Mouse (Mus musculus): ENCODE results near the gene Tpra1.
A peak's percentile ranks its signal among the peaks of the same experiment; 100 is the strongest.

Gene Tpra1

DNA sequence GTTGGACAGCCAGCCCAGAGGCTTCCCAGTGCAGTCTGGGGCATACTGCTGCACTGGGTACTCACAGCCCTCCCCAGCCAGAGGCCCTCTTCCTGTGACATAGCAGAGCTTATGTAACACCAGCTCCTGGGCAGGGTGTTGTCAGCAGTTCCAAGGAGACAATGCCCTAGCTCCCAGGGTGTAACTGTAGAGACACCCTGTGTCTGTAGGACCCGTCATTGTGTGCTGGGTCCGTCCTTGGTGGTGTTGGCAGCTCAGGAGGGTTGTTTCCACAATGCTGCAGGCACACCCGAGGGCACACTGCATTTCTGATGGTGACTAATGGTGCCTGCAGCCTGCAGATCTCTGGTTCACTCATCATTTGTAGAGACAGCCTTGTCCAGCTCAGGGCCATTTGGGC, 24.8 kb downstream of the Tpra1 start:
- peak in 1 of 2 experiments; percentile 23 for DNase-seq (ENCODE audit: low spot score in 2 of 2)

DNA sequence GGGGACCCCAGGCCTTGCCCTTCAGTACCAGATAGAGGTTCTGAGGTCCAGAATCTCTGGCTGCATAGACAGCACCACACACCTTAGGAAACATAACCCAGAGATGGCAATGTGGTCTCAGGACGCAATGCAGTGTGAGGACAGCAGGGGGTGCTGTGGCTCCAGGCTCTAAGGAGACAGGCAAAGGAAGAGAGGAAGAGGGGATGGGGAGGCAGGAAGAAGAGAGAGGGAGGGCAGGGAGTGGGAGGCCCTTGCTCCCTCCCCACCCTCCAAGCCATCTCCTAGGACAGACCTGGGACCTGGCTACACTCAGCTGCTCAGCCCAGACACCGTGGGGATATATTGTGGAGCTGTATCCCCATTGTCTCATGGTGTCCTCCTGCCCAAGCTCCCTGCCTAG, 25.5 kb downstream of the Tpra1 start:
- DNase-seq (ENCODE audit: low spot score in 2 of 2) = peak; percentile 77 to 82

- peak in 1 of 2 experiments; percentile 13 for DNase-seq (ENCODE audit: low spot score in 2 of 2)
These were observed 26.0 kb downstream of the Tpra1 start for GRCm38 (mm10) chr6:88928026-88928425.

DNA sequence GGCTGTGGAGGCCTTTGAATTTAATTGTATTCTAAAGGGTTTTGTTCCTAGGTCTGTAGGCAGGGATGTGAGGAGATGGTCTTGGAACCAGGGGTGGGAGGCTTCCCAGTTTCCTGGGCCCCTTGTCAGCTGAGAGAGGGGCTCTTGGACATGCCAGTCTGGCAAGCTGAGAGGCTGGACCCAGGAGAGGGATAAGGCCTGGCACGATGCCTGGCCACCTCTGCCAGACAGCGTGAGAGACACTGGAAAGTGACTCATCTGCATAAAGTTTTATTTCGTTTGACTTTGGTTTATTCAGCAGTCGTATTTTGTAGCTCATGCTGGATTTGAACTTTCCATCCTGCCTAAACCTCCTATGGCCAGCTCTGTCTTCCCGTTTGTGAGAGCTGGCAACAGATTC, 26.5 kb downstream of the Tpra1 start:
- DNase-seq (ENCODE audit: low spot score in 2 of 2) = no peak

DNA sequence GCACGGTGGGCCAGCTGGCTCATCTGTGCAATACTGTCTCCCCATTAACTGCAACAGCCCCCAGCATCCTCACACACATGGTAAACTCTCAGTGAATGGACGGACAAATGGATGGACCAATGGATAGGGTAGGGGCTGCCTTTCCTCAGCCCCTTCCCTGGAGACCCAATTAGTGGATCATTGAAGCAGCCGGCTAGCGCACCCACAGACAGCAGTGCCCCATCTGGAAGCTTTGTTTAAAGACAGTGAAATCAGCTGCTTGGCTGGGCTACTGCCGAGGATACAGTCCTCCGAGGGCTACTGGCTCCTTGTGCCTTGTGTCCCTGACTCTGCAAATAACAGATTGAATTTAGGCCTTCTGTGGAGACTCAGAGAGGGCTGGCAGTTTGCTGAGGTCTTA, 27.4 kb downstream of the Tpra1 start:
- DNase-seq (ENCODE audit: low spot score in 2 of 2) = no peak

DNA sequence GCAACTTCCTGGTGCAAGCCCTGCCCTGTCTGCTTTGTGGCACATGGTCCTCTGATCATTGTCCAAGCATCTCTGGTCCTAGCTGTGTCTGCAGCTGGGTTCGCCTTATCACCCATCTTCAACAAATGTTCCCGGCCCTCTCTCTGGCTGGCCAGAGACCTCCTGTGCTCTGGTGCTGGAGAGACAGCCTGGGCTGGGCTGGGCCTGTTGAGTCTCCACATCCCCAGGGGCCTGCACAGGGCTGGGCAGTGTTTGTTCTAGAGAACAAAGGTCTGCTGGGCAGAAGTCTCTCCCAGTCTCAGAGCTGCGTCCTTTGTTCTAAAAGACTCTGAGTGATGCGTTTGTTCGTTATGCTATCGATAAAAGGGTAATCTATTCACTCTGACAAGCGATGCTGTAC, 28.0 kb downstream of the Tpra1 start:
- DNase-seq (ENCODE audit: low spot score in 2 of 2) = no peak

DNA sequence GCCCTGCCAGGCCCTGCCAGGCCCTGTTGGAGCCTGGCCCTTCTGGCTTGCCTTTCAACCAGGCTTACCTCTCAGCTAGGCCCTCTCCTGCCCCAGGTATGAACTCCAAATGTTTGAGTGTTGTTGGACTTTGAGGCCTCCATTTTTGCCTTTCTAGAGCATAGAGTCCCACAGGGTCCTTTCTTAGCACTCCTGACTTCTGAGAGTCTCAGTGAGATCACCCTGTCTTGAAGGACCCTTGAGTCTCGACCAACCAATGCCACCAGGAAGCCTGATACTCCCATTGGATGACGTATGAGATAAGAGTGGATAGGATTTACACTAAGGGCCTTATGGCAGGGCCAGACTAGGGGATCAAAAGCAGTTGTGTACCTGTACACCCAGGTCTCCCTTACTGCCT, 29.4 kb downstream of the Tpra1 start:
- no peak for DNase-seq (ENCODE audit: low spot score in 2 of 2)

GRCm38 (mm10) chr6:88934132-88934531, 32.1 kb downstream of the Tpra1 start:
- DNase-seq (ENCODE audit: low spot score in 2 of 2) = no peak

GRCm38 (mm10) chr6:88934816-88935215, 32.8 kb downstream of the Tpra1 start:
- DNase-seq (ENCODE audit: low spot score in 2 of 2) = no peak

- DNase-seq (ENCODE audit: low spot score in 2 of 2) = peak in 1 of 2 experiments; percentile 64
These were observed 33.8 kb downstream of the Tpra1 start for GRCm38 (mm10) chr6:88935735-88936276.

DNA sequence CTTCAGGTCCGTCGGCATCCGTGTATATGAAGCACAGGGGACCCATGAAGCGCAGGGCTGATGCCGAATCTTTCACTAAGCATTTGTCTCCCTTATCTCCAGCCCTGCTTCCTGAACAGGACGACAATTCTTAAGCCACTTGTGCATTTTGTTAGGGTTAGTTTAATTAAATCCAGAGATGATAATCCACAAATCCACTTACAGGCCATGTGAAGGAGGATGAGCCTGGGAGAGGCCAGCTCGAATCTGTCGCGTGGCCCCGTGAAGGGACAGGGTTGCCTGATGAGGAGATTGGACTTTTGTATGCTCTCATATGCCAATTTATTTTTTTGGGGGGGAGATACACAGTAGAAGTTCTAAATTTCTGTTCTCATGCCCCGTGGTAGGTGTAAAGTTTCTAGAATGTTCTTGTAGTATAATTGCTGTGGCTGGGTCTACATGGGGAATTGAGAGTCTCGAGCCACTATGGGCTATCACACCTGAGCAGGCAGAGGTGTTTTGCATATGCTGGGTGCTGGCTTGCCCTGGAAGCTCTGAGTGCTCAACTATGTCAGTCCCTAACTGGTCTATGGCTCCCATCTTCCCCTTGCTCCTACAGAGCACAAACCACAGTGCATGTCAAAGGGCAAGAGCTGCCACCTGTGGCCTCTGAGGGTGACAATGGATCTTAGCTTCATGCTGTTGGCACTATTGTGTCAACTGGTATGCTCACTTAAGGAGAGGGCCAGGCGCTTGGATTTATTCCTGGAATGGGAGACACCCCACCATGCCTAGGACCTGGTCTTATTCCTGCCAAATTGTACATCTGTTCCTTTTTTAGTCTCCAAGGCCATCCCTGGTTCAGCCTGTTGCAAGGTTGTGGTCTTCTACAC, 34.5 kb downstream of the Tpra1 start:
- no peak for DNase-seq (ENCODE audit: low spot score in 2 of 2)

GRCm38 (mm10) chr6:88937214-88937549, 35.1 kb downstream of the Tpra1 start:
- no peak for DNase-seq (ENCODE audit: low spot score in 2 of 2)

DNA sequence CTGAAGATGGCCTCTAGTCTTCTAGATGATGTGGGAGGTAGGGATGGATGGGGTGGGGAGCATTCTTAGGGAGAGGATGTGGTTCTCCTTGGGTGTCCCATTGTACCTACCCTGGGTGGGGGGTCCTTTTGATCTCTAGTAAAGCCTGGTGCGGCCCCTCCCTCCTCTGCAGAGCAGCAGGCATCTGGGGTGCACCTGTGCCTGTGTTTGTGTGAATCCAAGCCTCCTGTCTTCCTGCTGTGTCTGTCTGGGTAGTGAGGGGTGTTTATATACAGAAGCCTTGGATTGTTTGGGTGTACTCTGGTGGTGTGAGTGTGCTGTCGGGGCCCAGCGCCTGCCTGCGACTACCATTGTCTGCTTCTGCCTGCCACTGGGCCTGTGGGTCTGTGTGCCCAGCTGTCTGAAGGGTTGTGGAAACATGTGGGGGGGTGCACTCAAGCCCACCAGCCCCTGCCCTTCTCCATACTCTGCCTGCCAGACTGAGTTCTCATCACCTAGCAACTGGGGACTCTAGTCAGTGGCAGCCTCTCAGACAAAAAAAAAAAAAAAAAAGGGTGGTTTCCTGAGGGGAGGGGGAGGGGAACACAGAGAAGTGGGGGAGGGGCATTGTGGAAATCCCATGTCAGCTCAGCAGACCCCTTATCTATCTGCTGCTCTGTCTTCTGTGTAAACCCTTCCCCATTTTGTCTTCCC, 36.1 kb downstream of the Tpra1 start:
- DNase-seq (ENCODE audit: low spot score in 2 of 2) = no peak

GRCm38 (mm10) chr6:88938664-88939055, 36.6 kb downstream of the Tpra1 start:
- DNase-seq (ENCODE audit: low spot score in 2 of 2) = no peak

DNA sequence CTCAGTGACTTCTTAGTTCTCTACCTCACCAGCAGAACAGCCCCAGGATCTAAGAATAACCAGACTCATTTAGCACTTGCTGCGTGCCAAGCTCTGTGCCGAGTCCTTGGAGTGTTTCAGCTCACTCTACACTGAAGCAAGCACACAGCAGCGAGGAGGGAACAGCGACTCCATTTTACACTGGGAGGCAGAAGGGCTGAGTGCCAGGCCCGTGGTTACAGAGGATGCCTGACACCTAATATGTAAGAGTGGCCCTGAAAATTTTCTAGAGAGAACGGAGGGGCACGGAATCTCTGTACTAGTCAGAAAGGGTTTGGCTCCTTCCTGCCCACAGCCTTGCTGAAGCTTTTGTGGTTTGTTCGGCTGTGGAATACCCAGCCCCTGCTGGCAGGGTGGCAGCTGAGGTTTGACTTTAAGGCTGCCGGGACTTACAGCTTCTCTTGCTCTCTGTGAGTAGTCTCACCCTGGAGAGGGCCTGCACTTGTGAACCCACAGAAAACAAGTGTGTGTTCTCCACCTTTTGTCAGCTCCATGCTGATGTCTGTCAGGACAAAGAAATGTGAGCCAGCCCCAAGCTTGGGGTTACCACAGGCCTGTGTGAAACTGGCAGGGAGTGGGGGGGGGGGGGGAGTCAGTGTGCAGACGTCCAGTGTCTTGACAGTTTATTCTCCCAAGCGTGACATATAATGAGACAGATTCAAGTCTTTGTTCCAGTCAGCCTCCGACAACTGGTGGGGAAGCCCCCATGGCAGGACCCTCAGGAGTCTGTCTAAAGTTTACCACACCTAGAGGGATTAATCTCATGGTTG, 37.4 kb downstream of the Tpra1 start:
- DNase-seq (ENCODE audit: low spot score in 2 of 2) = no peak

DNA sequence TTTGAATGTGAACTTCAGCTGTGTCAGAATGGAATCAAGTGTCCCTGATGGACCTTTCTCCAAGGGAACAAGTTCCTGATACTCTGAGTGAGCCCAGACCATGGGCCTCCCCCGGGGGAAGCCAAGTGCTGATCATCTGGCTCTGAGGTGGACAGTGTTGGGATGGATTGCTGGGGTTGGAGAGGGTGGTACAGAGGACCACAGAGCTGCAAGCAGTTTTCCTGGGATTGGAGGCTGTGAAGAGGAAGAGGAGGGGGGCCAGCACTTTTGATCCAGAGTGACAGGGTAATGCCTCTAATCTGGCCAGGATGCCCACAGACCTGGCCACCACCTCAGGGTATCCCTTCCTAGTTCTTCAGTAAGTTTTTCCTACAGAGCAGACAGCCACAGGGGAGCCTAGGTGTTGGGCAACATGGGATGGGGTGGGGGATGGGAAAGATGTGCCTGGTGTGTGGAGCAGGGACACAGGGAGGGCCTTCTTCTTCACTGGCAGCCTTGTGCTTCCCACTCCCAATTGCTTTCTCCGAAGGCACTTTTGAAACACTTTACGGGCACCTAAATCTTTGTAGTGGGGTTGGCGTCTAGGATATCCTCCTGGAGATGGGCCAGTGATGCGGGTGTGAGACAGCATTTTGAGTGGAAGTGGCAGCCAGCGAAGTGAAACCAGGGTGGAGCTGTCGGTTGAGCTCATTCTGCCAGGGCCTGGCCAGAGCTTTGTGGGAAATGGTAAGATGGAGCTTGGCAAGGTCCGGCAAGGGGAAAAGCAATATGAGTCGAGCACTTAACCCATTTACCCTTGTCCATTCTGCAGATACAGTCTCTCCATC, 38.3 kb downstream of the Tpra1 start:
- no peak for DNase-seq (ENCODE audit: low spot score in 2 of 2)

GRCm38 (mm10) chr6:88941628-88942027, 39.6 kb downstream of the Tpra1 start:
- DNase-seq (ENCODE audit: low spot score in 2 of 2) = no peak

DNA sequence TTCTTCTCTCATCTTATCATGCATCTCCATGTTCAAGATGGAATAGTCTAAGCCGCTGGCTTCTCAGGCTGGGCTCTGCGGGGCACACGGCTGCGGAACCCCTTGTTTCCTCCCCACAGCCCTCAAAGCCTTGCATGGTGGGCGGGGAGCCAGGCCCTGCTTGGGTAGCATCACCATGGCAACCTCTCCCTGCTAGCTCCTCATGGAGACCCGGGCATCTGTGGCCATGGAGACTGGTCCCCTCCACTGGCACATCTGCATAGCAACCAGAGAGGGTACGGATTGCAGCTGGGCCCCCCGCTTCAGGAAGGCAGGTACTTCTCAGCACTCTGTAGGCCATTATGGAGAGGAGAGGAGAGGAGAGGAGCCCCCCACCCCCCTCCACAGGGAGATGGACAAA, 40.5 kb downstream of the Tpra1 start:
- DNase-seq (ENCODE audit: low spot score in 2 of 2) = no peak

DNA sequence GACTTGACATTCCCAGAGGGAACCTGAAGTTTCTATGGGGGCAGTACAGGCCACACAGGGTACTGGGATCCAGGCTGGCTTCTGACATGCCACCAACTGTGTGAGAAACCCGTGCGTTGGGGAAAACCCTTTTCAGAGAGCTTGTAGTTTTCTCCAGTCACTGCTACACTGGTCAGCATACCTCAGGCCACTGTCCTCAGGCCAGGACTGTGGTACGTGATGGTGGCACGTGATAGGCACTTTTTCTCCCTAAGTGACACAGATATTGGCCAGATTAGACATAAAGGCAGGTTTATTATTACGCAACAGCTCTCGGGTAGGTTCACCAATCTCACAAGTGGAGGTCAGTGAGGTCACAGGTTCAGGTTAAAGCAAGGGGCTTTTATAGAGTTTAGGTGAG, 41.6 kb downstream of the Tpra1 start:
- DNase-seq (ENCODE audit: low spot score in 2 of 2) = no peak

GRCm38 (mm10) chr6:88946442-88946841, 44.4 kb downstream of the Tpra1 start:
- DNase-seq (ENCODE audit: low spot score in 2 of 2) = no peak

DNA sequence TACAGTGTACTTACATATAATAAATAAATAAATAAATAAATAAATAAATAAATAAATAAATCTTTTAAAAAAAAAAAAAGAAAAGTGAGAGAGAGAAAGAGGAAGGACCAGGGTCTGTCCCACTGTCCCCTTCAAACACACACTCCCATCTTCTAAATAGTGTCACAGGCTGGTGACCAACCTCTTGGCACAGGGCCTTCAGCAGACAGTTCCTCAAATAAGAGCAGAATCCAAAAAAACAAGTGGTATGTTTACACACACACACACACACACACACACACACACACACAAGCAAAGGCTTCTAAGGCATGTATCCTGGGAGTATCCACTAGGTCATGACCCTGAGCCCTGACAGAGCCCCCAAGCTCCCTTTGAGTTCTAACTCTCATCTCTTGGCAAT, 45.7 kb downstream of the Tpra1 start:
- DNase-seq (ENCODE audit: low spot score in 2 of 2) = no peak
